Mouse (Mus musculus) testis, adult 2 months (tissue): ENCODE data around the gene Pdcd10.

Experiments
- CTCF ChIP-seq: fragments of 200-500 bp; IDR thresholded peaks from 2 replicates; pipeline ENCODE4 v1.5.1; 2012; ENCODE audit warnings: low read depth, mild to moderate bottlenecking, inconsistent platforms, low read length, moderate library complexity; ENCODE audit not compliant: control insufficient read depth, insufficient read depth, insufficient replicate concordance
- POLR2A ChIP-seq: fragments of 200-500 bp; IDR thresholded peaks from 2 replicates; pipeline ENCODE4 v1.6.1; 2012; ENCODE audit warnings: low read depth, mild to moderate bottlenecking, inconsistent platforms, low read length, moderate library complexity; ENCODE audit not compliant: control insufficient read depth

DNA sequence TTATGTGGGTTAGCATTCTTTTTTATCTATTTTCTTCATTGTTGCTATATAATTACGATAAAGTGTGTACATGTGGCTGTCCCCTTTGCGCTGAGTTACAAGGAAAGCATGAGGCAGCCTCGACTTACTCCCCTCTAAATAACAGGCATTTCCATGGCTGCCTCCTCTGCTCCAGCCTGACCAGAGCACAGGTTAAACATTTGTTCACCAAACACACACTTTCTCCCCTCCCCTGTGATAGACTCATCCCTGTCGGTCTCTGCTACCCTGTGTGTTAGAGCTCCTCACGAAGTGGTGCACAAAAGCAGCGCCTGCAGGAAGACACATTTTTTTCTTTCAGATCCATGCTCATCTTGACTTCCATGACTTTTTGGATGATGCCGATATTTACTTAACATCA is 82.0 kb downstream of the Pdcd10 start:
- TF ChIP-seq CTCF, result no peak
- no peak for TF ChIP-seq POLR2A
